ENCODE assay signal across 23 mouse cellular contexts in genomic region chr9:63511034-63511433, GRCm38 (mm10).
A peak's percentile ranks its signal among the peaks of the same experiment; 100 is the strongest.
DNase-seq lines count a peak whose midpoint lies in the region; ATAC-seq and TF ChIP-seq lines count a peak whose summit lies in the region.
"Had no signal": no experiment of that assay in that cellular context is flagged by ENCODE, and none has a peak within 500 bp of the region (broad histone marks: within the 10 kb centered on the region; RNA-seq: fewer than 3 reads in every experiment).

No protein-coding gene starts in this region.

- H3K4me2 ChIP-seq in kidney, postnatal 0 days (ENCODE audit: low read length), result no peak overlapping the region
- no peak overlapping the region for H3K4me2 ChIP-seq in lung, embryonic 14.5 days
- H3K4me2 ChIP-seq in CH12.LX (ENCODE audit: insufficient read depth, low read depth, poor library complexity, severe bottlenecking), result no peak overlapping the region
- H3K4me2 ChIP-seq: embryonic facial prominence, embryonic 12.5 days; heart, embryonic 13.5 days; limb, embryonic 15.5 days; midbrain, embryonic 11.5 days had no signal

- no peak for ATAC-seq in kidney, postnatal 0 days (replicated peaks; ENCODE audit: low FRiP score, low read depth)
- ATAC-seq in lung, embryonic 14.5 days (ENCODE audit: insufficient read depth), result no peak
- ATAC-seq in CD4-positive, CD25-positive, alpha-beta regulatory T cell, adult 4 months, result no peak
- ATAC-seq: intestine, postnatal 0 days had no signal

- H3K4me1 ChIP-seq in kidney, postnatal 0 days (replicated peaks; ENCODE audit: insufficient read depth, low read length), result no peaks in the 10 kb centered on the region
- no peaks in the 10 kb centered on the region for H3K4me1 ChIP-seq in lung, embryonic 14.5 days (ENCODE audit: insufficient read depth)
- H3K4me1 ChIP-seq in CH12.LX (ENCODE audit: control insufficient read depth in 1 of 2, insufficient read depth in 2 of 2), result peaks cover 8 to 35% of the 10 kb centered on the region in 2 experiments; a peak in 3 of 4 replicates
- H3K4me1 ChIP-seq: heart, embryonic 13.5 days; limb, embryonic 15.5 days had no signal

- no peak for TF ChIP-seq EP300 in CH12.LX (IDR thresholded peaks at IDR 0.05; ENCODE audit: low read length)

- no peak overlapping the region for H3K27ac ChIP-seq in kidney, postnatal 0 days
- no peak overlapping the region for H3K27ac ChIP-seq in lung, embryonic 14.5 days (ENCODE audit: low read depth)
- H3K27ac ChIP-seq in CH12.LX (ENCODE audit: insufficient read depth, low read depth), result no peak overlapping the region
- H3K27ac ChIP-seq: embryonic facial prominence, embryonic 12.5 days; heart, embryonic 13.5 days; limb, embryonic 10.5 days; limb, embryonic 15.5 days had no signal

- in situ Hi-C loops in CH12.LX (cut with MboI; ENCODE audit: low pct_ligation_motif_present, low pct_unique_long_range_greater_than_20kb, low sequenced_read_pairs), result no loop called here

- H3K27me3 ChIP-seq in kidney, postnatal 0 days (ENCODE audit: insufficient read depth, low read length), result no peaks in the 10 kb centered on the region
- no peaks in the 10 kb centered on the region for H3K27me3 ChIP-seq in lung, embryonic 14.5 days (ENCODE audit: insufficient read depth, low read length)
- no peaks in the 10 kb centered on the region for H3K27me3 ChIP-seq in CH12.LX (replicated peaks)

- TF ChIP-seq POLR2A in CH12.LX (IDR thresholded peaks at IDR 0.05; ENCODE audit: low read depth, low read length), result no peak

- peak; percentile 12 for TF ChIP-seq RAD21 in CH12.LX (IDR thresholded peaks at IDR 0.05; ENCODE audit: low read depth, low read length)

- dilution Hi-C loops in CH12.LX (cut with MboI; ENCODE audit: extremely low pct_ligation_motif_present, extremely low pct_unique_long_range_greater_than_20kb, low sequenced_read_pairs), result no loop called here

- no peak overlapping the region for H3K9ac ChIP-seq in kidney, postnatal 0 days (ENCODE audit: low read depth, low read length)
- no peak overlapping the region for H3K9ac ChIP-seq in lung, embryonic 14.5 days
- no peak overlapping the region for H3K9ac ChIP-seq in CH12.LX (ENCODE audit: insufficient read depth, low read depth)
- H3K9ac ChIP-seq: embryonic facial prominence, embryonic 12.5 days; heart, embryonic 13.5 days; limb, embryonic 15.5 days had no signal

- DNase-seq in kidney, postnatal 0 days (ENCODE audit: low spot score), result no peak
- no peak for DNase-seq in kidney, postnatal 36 days
- DNase-seq in lung, embryonic 14.5 days, result peak; percentile 31
- DNase-seq in lung, postnatal 4 days, result no peak
- no peak for DNase-seq in CH12.LX (ENCODE audit: extremely low read depth)
- DNase-seq in adipocyte (ENCODE audit: low spot score), result peak; percentile 6
- no peak for DNase-seq in right cerebral cortex, postnatal 14 days
- DNase-seq: adrenal gland, postnatal 25 days; cerebellum, adult 8-10 months; cerebellum, postnatal 36 days; embryo, embryonic 11 days; gastrocnemius, postnatal 10 days; heart, postnatal 10 days; kidney, adult 9 months; kidney, postnatal 14 days; lung, postnatal 14 days had no signal

- WGBS in kidney, postnatal 0 days, result 68% methylated on average over 4 of the region's 4 CpGs
- WGBS in lung, embryonic 14.5 days, result 56% methylated on average over 4 of the region's 4 CpGs

- H3K4me3 ChIP-seq in kidney, postnatal 0 days (replicated peaks; ENCODE audit: low read depth, low read length), result no peak overlapping the region
- H3K4me3 ChIP-seq in lung, embryonic 14.5 days (ENCODE audit: low read depth, low read length), result no peak overlapping the region
- H3K4me3 ChIP-seq in CH12.LX (replicated peaks in 1 of 3; ENCODE audit: low read depth in 2 of 3, low read length in 2 of 3, poor library complexity in 1 of 3), result no peak overlapping the region
- H3K4me3 ChIP-seq: embryonic facial prominence, embryonic 12.5 days; heart, embryonic 13.5 days; limb, embryonic 10.5 days; limb, embryonic 15.5 days had no signal

- H3K9me3 ChIP-seq in kidney, postnatal 0 days (replicated peaks; ENCODE audit: low read length), result no peaks in the 10 kb centered on the region
- no peaks in the 10 kb centered on the region for H3K9me3 ChIP-seq in lung, embryonic 14.5 days (ENCODE audit: low read depth, low read length)
- H3K9me3 ChIP-seq in CH12.LX (replicated peaks; ENCODE audit: low read length), result no peaks in the 10 kb centered on the region
- H3K9me3 ChIP-seq: embryonic facial prominence, embryonic 12.5 days; heart, embryonic 13.5 days; limb, embryonic 10.5 days; limb, embryonic 15.5 days had no signal

- TF ChIP-seq CTCF in kidney, postnatal 0 days (IDR thresholded peaks at IDR 0.05; ENCODE audit: low read depth), result 0 out of 2 replicates have a peak, but pooled peaks have one; percentile 23
- peak; percentile 12; the same call in 1 of the 2 replicates for TF ChIP-seq CTCF in lung, embryonic 14.5 days (IDR thresholded peaks at IDR 0.05; ENCODE audit: low read depth)
- TF ChIP-seq CTCF in CH12.LX (conservative IDR thresholded peaks at IDR 0.05 in 1 of 2, IDR thresholded peaks at IDR 0.05 in 1 of 2; ENCODE audit: low read depth in 2 of 2, low read length in 2 of 2), result peak in 1 of 2 experiments; percentile 23; a peak in 1 of 4 replicates

- H3K36me3 ChIP-seq in kidney, postnatal 0 days (ENCODE audit: insufficient read depth, low read length), result no peaks in the 10 kb centered on the region
- H3K36me3 ChIP-seq in lung, embryonic 14.5 days (ENCODE audit: insufficient read depth), result no peaks in the 10 kb centered on the region
- H3K36me3 ChIP-seq in CH12.LX (replicated peaks in 1 of 2; ENCODE audit: control insufficient read depth in 1 of 2, insufficient read depth in 1 of 2, low read length in 1 of 2), result no peaks in the 10 kb centered on the region
- H3K36me3 ChIP-seq: embryonic facial prominence, embryonic 12.5 days; heart, embryonic 13.5 days; limb, embryonic 10.5 days; limb, embryonic 15.5 days had no signal

- H3K79me2 ChIP-seq in CH12.LX (replicated peaks; ENCODE audit: control insufficient read depth, extremely low read depth, insufficient read depth, poor library complexity, severe bottlenecking), result no peaks in the 10 kb centered on the region

TF ChIP-seq in CH12.LX, 34 proteins besides CTCF, POLR2A, EP300 and RAD21:
- no peak for TF ChIP-seq MAFK (IDR thresholded peaks at IDR 0.05; ENCODE audit: insufficient replicate concordance, low read length)
- no peak for TF ChIP-seq NELFE (IDR thresholded peaks at IDR 0.05; ENCODE audit: low read depth, low read length)
- no peak for TF ChIP-seq SIN3A (IDR thresholded peaks at IDR 0.05; ENCODE audit: low read length)
- no peak for TF ChIP-seq MYC (IDR thresholded peaks at IDR 0.05; ENCODE audit: low read depth, low read length)
- no peak for TF ChIP-seq BHLHE40 (IDR thresholded peaks at IDR 0.05; ENCODE audit: low read depth, low read length)
- no peak for TF ChIP-seq USF2 (conservative IDR thresholded peaks at IDR 0.05; ENCODE audit: low read depth, low read length)
- no peak for TF ChIP-seq ZC3H11A (IDR thresholded peaks at IDR 0.05; ENCODE audit: low read depth, low read length)
- TF ChIP-seq KAT2A (IDR thresholded peaks at IDR 0.05; ENCODE audit: insufficient replicate concordance, low read length), result no peak
- no peak for TF ChIP-seq MAZ (IDR thresholded peaks at IDR 0.05; ENCODE audit: low read depth, low read length)

Comparison
In these comparisons a context has a peak if more than half of its experiments do, and no peak if none do; other contexts are left out.
1. DNase-seq: peak in lung, embryonic 14.5 days (single experiment) and adipocyte (single experiment); none in kidney, postnatal 0 days (single experiment), kidney, postnatal 36 days (0 of 2), lung, postnatal 4 days (0 of 2), CH12.LX (single experiment) and right cerebral cortex, postnatal 14 days (single experiment).